Mouse (Mus musculus) heart, embryonic 16.5 days (tissue): ENCODE data around the gene Sgpl1. TPM values are rescaled to one million over a fixed set of nuclear protein-coding genes. Genes with fewer than 3 reads are reported as not detected.
A peak's percentile ranks its signal among the peaks of the same experiment; 100 is the strongest.

ENCODE experiments used
- ATAC-seq: fragments of 200-750 bp; cut with Nextera tagmentation; replicated peaks from 2 replicates; pipeline ENCODE4 v1.8.0; 2017; ENCODE audit warnings: moderate number of reproducible peaks; ENCODE audit not compliant: insufficient read depth, low FRiP score; ENCODE audit errors: extremely low read depth
- H3K27ac ChIP-seq: fragments of 300-500 bp; sonication (generic); 2 replicates; pipeline ENCODE4 v1.5.1; 2014; ENCODE audit warnings: mild to moderate bottlenecking, low read length, control low read depth, moderate library complexity
- H3K27me3 ChIP-seq: fragments of 300-500 bp; sonication (generic); 2 replicates; pipeline ENCODE4 v1.6.1; 2014; ENCODE audit warnings: low read length, mixed read lengths; ENCODE audit not compliant: control insufficient read depth, insufficient read depth
- H3K36me3 ChIP-seq: fragments of 300-500 bp; sonication (generic); 2 replicates; pipeline ENCODE4 v1.6.1; 2014; ENCODE audit not compliant: control insufficient read depth, insufficient read depth
- H3K4me1 ChIP-seq: fragments of 300-500 bp; sonication (generic); 2 replicates; pipeline ENCODE4 v1.6.1; 2014; ENCODE audit warnings: low read length, mixed read lengths; ENCODE audit not compliant: control insufficient read depth, insufficient read depth
- H3K4me2 ChIP-seq: fragments of 300-500 bp; sonication (generic); 2 replicates; pipeline ENCODE4 v1.6.1; 2014; ENCODE audit warnings: low read depth, mild to moderate bottlenecking, control low read depth, low read length
- H3K4me3 ChIP-seq: fragments of 300-500 bp; sonication (generic); 2 replicates; pipeline ENCODE4 v1.5.1; 2014; ENCODE audit warnings: mild to moderate bottlenecking, control low read depth, low read length
- H3K9ac ChIP-seq: fragments of 300-500 bp; sonication (generic); 2 replicates; pipeline ENCODE4 v1.6.1; 2014; ENCODE audit warnings: low read length, control low read depth
- H3K9me3 ChIP-seq: fragments of 300-500 bp; sonication (generic); replicated peaks from 2 replicates; pipeline ENCODE4 v1.6.1; 2016; ENCODE audit warnings: low read length; ENCODE audit not compliant: control insufficient read depth
- WGBS: fragments of 180-500 bp; shearing (Covaris S2); extraction: QIAGEN DNeasy Blood & Tissue Kit; methylation state at CpG from one replicate; pipeline ENCODE4 v1.1.7; 2014; 5-methylcytosine and 5-hydroxymethylcytosine counted together
- polyA plus RNA-seq: library from polyadenylated mRNA; unstranded; fragments of >200 nt; fragmentation: Nextera tagmentation; extraction: Ambion mirVana; gene quantifications from 2 replicates; pipeline ENCODE4 v1.2.1, GENCODE M21; 2015

Sgpl1 gene
- polyA plus RNA-seq, 1 experiment from 2014 or later: 41.1 TPM

DNA sequence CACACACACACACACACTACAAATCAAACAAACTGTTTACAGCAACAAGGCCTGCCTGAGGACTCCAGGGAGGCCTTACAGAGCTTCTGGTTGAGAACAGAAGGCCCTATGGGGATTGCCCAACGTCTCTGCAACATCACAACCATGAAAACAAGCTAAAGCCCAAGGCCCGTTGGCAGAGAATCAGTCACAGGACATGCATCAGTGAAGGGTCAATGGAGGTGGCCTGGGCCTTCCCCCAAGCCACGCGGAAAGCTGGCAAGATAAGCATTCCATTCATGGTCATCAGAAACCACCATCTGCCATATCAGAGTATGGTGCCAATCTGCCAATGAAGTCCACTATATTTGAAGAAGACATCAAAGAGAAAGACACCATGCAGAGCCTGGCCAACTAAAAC, 13.2 kb upstream of the Sgpl1 start:
- H3K27ac ChIP-seq: no peak overlapping the region
- 74% methylated on average over 4 of the region's 4 CpGs for WGBS
- no peaks in the 10 kb centered on the region for H3K27me3 ChIP-seq
- no peak overlapping the region for H3K4me2 ChIP-seq
- no peaks in the 10 kb centered on the region for H3K36me3 ChIP-seq
- H3K9me3 ChIP-seq: no peaks in the 10 kb centered on the region
- no peak overlapping the region for H3K4me3 ChIP-seq
- no peaks in the 10 kb centered on the region for H3K4me1 ChIP-seq
- no peak overlapping the region for H3K9ac ChIP-seq
- no peak for ATAC-seq

DNA sequence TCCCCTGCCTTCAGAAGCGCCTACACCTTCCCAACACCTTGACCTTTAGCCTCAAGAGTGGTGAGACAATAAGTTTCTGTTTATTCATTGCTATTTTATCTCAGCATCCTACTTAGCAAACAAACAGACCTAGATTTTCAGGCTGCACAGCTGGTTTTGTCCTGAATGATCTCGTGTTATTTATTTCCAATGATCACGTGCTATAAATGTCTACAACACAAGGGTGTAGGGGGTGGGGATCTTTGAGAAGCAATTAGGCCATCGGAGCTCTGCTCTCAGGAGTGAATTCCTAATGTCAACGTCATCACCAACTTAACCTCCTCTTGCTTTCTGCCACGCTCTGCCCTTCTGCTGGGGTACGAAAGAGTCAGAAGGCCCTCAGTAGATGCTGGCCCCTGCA, 12.6 kb upstream of the Sgpl1 start:
- H3K4me1 ChIP-seq: no peaks in the 10 kb centered on the region
- H3K4me2 ChIP-seq: no peak overlapping the region
- no peaks in the 10 kb centered on the region for H3K9me3 ChIP-seq
- H3K27ac ChIP-seq: no peak overlapping the region
- 66% methylated on average over 7 of the region's 7 CpGs for WGBS
- H3K27me3 ChIP-seq: no peaks in the 10 kb centered on the region
- no peak overlapping the region for H3K4me3 ChIP-seq
- H3K36me3 ChIP-seq: no peaks in the 10 kb centered on the region
- ATAC-seq: no peak
- no peak overlapping the region for H3K9ac ChIP-seq

DNA sequence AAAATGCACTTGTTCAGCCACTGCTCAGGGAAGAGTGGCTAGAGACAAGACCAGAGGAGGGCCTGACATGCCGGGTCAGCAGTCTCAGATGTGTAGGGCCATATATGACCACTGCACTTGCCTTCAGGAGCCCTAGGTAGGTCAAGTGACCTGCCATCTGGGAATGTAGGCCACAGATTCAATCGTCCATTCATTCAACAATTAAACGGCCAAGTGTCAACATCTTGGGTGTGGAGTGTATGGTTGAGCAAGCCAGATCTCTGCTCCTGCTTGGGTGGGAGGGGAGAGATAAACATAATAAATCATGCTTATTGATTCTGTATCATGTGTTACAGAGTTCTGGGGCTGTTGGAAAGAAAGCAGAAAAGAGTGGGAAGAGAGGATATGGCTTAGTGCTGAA, 11.1 kb upstream of the Sgpl1 start:
- no peak overlapping the region for H3K4me2 ChIP-seq
- no peak overlapping the region for H3K4me3 ChIP-seq
- no peak for ATAC-seq
- no peaks in the 10 kb centered on the region for H3K27me3 ChIP-seq
- H3K36me3 ChIP-seq: no peaks in the 10 kb centered on the region
- H3K9me3 ChIP-seq: no peaks in the 10 kb centered on the region
- WGBS: 82% methylated on average over 3 of the region's 3 CpGs
- H3K27ac ChIP-seq: no peak overlapping the region
- no peaks in the 10 kb centered on the region for H3K4me1 ChIP-seq
- H3K9ac ChIP-seq: no peak overlapping the region

DNA sequence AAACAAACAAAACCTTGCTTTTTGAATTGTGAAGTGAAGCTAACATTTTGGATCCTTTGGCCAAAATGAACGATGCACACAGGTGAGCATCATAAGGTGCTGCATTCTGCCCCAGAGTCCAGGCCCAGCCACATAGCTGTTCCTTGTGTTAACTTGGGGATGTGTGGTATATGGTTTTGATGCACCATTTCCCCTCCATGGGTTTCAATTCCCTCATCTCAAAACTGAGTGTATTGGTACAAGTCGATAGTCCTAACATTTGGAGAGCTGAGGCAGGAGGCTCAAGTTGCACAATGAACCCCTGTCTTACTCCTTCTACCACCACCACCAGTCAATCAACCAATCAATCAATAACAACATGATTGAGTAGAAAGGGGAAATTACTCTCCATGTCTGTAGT, 8.9 kb upstream of the Sgpl1 start:
- no peaks in the 10 kb centered on the region for H3K9me3 ChIP-seq
- H3K9ac ChIP-seq: no peak overlapping the region
- H3K4me2 ChIP-seq: no peak overlapping the region
- no peak for ATAC-seq
- H3K27ac ChIP-seq: no peak overlapping the region
- H3K4me1 ChIP-seq: no peaks in the 10 kb centered on the region
- WGBS: 78% methylated on average over 2 of the region's 2 CpGs
- H3K4me3 ChIP-seq: no peak overlapping the region
- H3K36me3 ChIP-seq: no peaks in the 10 kb centered on the region
- H3K27me3 ChIP-seq: no peaks in the 10 kb centered on the region

DNA sequence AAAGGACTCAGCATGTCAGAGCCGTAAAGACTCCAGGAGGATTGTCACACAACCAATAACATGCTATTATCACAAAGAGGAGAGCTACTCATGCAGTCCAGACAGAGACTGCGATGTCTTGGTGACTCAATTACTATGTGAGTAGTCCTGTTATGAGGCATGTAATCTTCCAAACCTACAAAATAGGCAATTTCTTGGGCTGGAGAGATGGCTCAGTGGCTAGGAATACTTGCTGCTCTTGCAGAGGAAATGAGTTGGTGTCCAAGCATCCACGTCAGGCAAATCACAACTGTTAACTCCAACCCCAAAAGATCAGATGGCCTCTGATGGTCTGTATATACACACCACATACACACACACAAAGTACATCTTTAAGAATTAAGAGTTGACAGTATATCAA, 8.1 kb upstream of the Sgpl1 start:
- Histone ChIP-seq H3K9me3 (no peaks in the 10 kb centered on the region), H3K36me3 (no peaks in the 10 kb centered on the region), H3K4me2 (no peak overlapping the region), H3K27ac (no peak overlapping the region), H3K4me1 (no peaks in the 10 kb centered on the region), H3K27me3 (no peaks in the 10 kb centered on the region), H3K9ac (no peak overlapping the region), H3K4me3 (no peak overlapping the region)
- ATAC-seq: no peak
- 52% methylated on average over 3 of the region's 3 CpGs for WGBS

DNA sequence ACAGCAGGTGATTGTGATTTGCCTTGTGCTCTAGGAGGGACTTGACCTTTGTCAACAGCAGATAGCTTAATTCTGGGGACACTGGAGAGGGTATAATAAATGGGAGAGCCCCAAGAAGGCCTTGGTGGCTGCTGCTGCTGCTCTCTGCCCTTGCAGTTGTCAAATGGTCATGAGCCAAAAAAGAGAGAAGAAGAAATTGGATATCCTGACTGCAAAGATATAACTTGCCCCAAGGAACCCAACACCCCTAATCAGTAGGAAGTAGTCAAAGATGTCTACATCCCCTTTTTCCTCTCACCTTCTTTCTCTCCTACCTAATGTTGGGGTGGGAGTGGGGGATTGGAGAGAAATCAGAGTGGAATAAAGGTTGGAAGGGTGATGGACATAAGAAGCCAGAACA, 4.6 kb upstream of the Sgpl1 start:
- Histone ChIP-seq H3K4me1 (peaks cover 3% of the 10 kb centered on the region; the same call in 1 of the 2 replicates), H3K27me3 (no peaks in the 10 kb centered on the region), H3K4me3 (no peak overlapping the region), H3K27ac (no peak overlapping the region), H3K36me3 (no peaks in the 10 kb centered on the region), H3K9me3 (no peaks in the 10 kb centered on the region), H3K9ac (no peak overlapping the region), H3K4me2 (no peak overlapping the region)
- ATAC-seq: no peak

DNA sequence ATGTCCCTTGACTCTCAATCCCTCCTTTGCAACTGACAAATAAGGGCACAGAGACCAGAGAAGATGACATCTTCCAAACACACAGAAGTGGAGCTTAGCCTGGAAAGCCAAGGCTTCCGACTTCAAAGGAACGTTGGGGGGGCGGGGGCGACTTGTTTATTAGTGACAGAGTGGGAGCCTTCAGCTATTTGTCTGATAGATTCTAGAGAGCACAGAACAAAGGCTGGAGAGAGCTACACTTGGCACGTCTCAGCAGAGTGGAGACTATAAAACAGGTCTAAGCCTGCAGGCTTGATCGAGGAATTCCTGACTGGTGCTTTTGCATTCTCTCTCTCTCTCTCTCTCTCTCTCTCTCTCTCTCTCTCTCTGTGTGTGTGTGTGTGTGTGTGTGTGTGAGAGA, 3.1 kb upstream of the Sgpl1 start:
- no peaks in the 10 kb centered on the region for H3K36me3 ChIP-seq
- H3K9ac ChIP-seq: no peak overlapping the region
- no peaks in the 10 kb centered on the region for H3K9me3 ChIP-seq
- peaks cover 5% of the 10 kb centered on the region for H3K4me1 ChIP-seq
- no peak overlapping the region for H3K4me3 ChIP-seq
- H3K27me3 ChIP-seq: no peaks in the 10 kb centered on the region
- ATAC-seq: no peak
- H3K4me2 ChIP-seq: no peak overlapping the region
- 38% methylated on average over 6 of the region's 6 CpGs for WGBS
- H3K27ac ChIP-seq: no peak overlapping the region

DNA sequence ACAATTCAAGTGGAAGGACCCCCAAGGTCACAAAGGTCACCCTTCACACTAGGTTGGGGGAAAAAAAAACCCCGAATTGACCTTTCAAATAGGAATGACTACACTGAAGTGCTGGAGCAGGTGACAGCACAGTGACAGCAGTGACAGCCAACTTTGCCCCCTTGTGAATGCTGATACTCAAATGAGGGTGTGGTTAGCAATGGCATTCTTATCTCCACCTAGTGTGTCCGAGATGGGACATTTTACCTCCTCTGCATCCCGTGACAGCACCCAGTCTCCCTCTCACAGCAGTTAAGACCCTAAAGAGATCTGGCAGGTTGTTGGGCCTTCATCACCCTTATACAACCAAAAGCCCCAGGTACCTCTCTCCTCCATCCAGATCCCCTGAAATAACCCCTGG, 2.0 kb upstream of the Sgpl1 start:
- Histone ChIP-seq H3K27me3 (no peaks in the 10 kb centered on the region), H3K4me1 (peaks cover 8% of the 10 kb centered on the region), H3K4me3 (no peak overlapping the region), H3K9ac (no peak overlapping the region), H3K27ac (no peak overlapping the region), H3K9me3 (no peaks in the 10 kb centered on the region), H3K36me3 (no peaks in the 10 kb centered on the region), H3K4me2 (no peak overlapping the region)
- 48% methylated on average over 3 of the region's 3 CpGs for WGBS
- no peak for ATAC-seq

DNA sequence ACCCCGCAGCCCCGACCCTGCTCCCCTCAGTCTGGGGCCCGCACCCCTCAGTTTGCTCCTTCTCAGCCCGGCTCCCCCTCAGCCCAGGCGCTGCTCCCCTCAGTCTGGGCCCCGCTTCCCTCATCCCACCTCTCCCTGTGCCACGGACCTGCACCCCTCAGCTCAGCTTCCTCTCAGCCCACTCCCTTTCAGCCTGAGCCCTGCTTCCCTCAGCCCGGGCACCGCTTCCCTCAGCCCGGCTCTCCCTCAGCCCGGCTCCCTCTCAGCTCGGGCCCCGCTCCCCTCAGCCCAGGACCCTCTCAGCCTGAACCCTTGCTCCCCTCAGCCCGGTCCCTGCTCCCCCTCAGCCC, 721 bp downstream of the Sgpl1 start:
- no peaks in the 10 kb centered on the region for H3K36me3 ChIP-seq
- 1% methylated on average over 11 of the region's 14 CpGs for WGBS
- no peaks in the 10 kb centered on the region for H3K27me3 ChIP-seq
- H3K4me2 ChIP-seq: peak overlapping the region; percentile 100
- no peak; the same call in 1 of the 2 replicates for ATAC-seq
- no peaks in the 10 kb centered on the region for H3K9me3 ChIP-seq
- peak overlapping the region; percentile 93 for H3K27ac ChIP-seq
- H3K9ac ChIP-seq: peak overlapping the region; percentile 93
- H3K4me1 ChIP-seq: peaks cover 8% of the 10 kb centered on the region
- peak overlapping the region; percentile 90 for H3K4me3 ChIP-seq
